Mouse (Mus musculus) left cerebral cortex, adult 11 months (tissue): ENCODE results near the gene Mrpl42.

Experiments used
- DNase-seq: peaks from one replicate; pipeline ENCODE4 v3.0.0; 2022; ENCODE audit warnings: low spot score

The Mrpl42 gene

DNA sequence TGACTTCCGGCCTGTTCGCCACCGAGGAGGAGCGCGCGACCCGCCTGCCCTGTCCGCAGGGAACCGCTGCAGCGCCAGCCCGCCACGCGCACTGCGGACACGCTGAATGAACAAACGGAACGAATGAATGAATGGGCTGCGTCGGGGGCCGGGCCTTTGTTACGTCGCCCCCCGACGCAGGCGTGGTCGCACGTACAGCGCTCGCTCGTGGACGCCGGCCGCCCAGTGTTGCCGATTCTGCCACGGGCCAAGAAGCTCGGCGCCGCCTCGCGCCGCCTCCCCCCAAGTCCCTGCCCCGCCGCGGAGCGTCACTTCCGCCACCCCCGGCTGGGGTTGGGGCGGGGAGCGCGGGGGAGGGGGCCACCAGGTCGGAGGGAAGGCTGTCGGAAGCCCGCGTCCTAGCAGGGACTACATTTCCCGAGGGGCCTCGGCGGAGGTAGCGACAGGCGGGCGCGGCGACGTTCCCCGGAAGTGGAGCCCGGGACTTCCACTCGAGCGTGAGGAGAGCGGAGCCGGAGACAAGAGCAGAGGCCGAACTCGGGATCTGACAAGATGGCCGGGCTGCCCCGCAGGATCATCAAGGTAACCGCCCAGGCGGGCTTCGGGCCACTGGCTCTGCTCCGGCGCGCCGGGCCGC, 13.0 kb upstream of the Mrpl42 start, which contains the start of gene Ube2n:
Gene Ube2n, plus strand, starts transcription at position 490 of the 637 bp plus-strand sequence.
- peak; percentile 97 for DNase-seq

DNA sequence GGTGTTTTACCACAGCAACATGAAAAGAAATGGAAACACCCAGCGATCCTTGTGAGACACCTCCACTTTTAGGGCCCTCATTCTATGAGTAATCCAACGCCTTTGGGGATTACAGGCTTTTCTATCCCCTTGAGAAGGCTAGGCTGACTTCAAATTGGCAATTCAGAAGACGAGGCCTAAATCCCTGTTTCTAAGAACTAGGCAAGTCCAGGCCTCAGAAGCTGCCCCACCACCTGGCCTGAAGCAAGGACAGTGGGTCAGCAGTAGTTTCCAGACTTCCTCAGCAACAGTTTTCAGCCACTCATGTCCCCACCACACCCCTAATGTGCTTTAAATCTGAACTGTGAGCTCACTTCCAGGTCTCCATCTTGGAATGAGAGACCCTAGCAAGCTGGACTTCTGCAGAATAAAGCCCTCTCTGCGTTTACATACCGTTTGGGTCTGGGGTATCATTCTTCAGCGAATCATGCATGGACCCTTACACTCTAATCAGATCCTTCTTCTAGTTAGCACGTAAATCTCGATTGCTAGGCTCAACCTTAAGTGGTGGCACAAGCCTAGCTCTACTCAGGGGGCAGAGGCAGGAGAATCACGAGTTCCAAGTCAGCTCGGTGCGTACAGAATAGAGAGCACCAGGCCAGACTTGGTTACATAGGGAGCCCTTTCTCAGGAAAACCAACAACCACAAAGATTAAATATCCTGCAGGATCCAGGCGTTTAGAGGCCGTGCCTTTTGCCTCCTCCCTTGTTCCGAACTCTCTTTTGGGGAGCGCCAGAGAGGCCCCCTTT, 12.2 kb upstream of the Mrpl42 start:
- no peak for DNase-seq

DNA sequence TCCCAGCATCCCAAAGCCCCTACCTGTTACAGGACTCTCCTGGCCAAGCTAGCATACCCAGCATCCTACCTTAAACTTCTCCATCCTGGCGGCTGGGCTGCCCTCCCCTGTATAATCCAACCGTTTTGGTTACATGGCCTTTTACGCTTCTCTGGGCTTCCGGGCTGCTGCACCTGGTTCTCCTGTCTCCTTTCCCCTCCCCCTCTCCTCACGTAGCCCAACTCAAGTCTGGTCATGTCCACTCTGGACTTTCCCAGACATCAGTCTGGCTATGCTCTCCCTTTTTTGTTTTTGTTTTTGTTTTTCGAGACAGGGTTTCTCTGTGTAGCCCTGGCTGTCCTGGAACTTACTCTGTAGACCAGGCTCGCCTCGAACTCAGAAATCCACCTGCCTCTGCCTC, 10.9 kb upstream of the Mrpl42 start:
- no peak for DNase-seq

DNA sequence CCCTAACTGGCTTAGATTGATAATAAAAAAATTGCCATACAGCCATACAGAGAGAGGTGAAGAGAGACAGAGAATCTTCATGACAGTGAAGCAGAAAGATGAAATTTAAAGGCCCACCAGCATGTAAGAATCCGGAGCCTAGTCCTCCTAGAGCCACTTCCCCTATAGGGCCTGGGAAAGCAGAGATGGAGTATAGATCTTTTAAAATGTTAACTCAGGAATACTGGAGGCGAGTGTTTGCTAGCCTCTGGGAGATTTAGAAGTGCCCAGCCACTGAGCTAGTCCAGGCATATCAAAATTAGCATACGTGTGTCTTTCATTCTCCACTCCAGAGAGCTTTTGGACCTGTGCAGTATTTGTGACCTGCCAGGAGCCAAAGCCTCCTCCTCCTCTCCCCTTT, 7.5 kb upstream of the Mrpl42 start:
- DNase-seq: no peak

DNA sequence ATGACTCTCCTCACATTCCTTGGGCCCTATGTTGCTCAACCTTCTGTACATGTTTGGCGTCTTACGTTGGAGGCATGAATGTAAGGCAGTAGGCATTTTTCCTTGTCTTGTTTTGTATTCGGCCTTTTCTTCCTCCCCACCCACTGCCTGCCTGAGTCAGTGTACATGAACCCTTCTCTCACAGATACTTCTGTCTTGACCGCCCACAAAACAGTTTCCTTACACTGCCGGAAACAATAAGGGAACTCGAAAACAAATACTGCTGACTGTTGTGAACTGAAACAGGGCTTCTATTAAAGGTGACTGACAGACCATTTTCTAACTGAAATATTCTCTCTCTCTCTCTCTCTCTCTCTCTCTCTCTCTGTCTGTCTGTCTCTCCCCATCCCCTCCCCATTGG, 7.1 kb upstream of the Mrpl42 start:
- no peak for DNase-seq

DNA sequence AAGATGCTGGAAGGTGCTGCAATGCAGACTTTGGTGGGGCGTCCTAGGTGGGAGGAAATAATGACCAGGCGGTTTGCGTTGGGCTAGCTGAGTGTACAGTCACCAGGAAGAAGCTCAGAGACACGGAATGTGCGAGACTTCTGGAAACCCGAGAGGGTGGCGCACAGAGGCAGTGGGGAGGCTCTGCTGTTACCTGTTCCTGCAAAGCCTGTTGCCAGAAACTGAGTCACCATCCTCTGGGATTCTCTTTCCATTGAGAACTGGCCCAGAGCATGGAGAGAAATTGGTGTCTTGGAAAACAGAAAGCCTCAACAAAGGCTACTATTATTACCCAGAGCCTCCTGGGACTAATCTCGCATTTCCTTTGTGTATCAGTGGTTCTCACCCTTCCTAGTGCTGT, 6.4 kb upstream of the Mrpl42 start:
- DNase-seq: no peak

DNA sequence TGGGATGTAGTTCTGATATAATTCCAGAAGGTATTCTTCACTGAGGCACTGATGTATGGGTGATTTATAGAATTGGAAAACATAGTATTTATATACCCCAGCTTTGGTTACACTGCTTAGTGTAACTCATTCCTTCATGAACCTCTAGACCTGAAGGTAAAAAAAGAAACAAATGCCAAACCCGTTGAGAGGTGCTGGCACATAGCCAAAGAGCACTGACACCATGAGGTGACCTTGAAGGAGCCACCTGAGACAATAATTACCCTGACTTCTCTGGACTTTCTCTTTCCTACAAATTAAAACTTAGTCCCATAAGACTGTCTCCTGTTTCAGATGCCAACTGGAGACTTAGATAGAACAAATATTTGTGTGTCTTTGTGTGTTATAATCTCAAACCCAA, 2.6 kb upstream of the Mrpl42 start:
- DNase-seq: no peak

DNA sequence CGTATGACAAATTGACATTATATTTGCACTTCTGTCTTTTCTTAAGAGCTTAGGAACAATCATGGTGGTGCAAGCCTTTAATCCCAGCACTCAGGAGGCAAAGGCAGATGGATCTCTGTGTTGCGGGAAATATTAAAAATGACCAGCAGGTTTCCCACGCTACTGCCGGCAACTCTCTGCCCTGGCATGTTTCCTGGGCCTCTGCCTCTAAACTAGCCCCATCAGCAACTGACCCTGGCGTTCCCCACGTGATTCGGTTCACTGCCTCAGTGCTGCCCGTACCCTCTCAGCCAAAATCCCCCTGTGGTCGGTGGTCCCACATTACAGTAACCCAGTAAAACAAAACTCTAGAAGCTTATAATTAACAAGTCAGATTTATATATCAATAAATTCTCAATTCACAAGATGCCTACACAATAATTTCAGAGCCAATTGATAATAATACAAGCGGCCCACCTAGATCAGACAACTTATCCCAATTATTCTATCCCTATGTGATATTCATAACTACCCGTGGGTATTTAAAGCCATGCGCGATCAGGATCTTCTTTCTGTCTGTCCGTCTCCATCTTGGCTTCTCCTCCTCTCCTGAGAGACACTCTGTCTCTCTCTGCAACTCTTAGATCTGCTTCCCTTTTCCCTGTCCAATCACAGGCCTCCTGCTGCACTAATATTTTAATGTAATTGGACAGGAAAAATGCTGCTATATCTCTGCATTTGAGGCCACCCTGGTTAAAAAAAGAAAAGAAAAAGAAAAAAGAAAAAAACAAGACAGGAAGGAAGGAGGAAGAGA, 1.9 kb upstream of the Mrpl42 start:
- DNase-seq: no peak

DNA sequence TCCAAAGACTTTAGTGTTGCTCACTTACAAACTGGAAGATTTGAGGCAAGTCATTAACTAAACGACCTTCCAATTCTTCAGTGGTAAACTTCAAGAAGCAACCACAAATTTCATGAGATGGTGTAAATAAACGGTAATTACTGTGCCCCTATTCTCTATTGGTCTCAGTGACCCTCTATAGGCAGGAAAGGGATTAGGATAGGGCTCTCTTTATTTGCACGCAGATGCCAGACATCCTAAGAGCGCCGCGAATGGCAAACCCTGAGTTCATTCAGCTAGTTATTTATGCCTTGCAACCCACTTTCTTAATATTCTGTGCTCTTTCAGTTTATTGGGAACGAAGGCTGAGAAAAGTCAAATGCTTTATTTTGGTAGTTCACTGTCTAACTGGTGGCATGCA, 707 bp downstream of the Mrpl42 start:
- no peak for DNase-seq

DNA sequence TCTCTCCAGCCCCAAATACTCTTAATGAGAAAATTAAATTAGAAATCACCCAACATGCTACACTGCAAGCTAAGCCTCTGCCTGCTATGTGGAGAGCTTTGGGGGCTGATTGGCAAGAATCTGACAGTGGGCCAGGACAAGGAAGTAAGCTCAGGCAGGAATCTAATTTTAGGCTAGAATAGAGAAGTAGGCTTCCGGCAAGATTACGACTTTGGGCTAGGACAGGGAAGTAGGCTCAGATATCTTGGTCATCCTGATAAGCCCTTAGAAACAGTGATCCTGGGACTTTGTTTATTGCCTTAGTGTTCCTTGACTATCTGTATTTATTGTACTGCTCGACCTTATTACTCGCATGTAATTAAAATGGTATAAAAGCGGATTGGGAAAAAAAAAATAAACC, 7.5 kb downstream of the Mrpl42 start:
- no peak for DNase-seq

DNA sequence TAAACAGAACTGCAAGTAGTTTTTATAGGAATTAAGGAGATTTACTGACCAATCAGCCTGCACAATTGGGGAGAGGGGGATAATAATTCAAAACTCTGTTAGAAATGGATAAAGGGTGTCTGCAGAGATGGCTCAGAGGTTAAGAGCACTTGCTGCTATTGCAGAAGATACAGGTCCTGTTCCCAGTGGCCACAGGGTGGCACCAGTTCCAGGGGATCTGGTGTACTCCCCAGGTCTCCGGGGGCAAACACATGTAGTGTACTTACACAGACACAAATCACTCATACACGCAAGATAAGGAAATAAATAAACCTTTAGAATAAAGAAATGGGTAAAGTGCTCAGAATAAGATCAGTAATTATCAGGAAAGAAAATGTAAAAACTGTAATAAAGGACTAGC, 12.1 kb downstream of the Mrpl42 start:
- DNase-seq: no peak

DNA sequence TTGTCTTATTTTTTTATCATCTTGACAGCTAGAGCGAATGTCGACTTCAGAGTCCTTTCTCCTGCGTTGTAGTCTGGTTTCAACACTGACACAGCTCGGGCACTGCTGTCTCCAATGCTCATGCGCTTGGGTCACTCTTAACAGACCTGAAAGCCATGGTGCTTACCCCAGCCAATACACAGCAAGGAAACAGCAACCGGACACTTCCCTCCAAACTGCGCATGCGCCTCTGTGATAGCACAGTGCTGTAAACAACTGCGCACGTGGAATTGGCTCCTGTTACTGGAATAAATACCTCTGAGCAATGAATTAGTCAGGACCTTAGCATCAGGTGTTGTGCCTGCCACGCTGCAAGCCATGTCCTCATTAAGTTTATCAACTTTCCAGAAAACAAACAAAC, 24.2 kb downstream of the Mrpl42 start:
- DNase-seq: no peak

DNA sequence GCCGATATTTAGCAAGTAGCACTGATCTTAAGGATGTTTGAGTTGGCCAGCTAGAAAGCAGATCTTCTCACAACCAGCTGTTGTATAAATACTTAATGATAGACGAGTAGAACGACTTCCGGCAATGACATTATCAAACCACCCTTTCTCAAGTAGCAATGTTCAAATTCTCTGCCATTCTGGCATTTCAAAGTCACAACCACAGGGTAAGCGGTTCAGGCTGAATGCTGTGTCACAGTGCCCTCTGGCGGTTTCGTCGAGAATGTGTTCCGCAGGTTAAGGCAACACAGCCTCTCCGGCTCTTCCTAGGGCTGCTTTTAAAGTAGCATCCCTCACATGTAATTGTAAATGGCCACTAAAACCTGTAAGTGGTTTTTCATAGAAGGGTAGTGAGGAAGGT, 25.8 kb downstream of the Mrpl42 start:
- peak; percentile 57 for DNase-seq

DNA sequence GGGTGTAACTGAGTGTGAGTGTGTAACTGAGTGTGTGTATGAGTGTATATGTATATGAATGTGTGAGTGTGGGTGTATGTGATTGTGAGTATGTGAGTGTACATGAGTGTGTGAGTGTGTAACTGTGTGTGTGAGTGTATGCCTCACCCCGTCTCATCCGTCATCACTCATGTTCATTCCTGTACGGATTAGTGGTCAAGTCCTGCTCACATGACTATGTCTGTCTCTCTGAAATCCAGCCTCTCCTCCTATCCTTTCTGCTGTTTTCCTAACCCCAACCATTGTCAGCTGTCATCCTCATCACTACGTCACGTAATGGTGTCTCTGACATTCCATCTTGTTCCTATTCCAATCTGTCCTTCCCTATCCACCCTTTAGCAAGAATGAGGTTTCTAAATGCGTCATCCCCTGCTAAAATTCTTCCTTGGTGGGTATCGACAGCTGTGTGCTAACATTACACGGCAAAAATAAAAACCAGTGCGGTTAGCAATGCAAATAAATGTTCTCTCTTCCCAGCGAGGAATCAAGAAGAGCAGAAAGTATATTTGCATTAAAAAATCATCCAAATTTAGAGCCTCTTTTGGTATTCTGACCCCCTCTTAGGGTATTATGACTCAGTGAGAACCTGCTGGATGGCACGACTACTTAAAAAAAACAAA, 29.7 kb downstream of the Mrpl42 start:
- no peak for DNase-seq

DNA sequence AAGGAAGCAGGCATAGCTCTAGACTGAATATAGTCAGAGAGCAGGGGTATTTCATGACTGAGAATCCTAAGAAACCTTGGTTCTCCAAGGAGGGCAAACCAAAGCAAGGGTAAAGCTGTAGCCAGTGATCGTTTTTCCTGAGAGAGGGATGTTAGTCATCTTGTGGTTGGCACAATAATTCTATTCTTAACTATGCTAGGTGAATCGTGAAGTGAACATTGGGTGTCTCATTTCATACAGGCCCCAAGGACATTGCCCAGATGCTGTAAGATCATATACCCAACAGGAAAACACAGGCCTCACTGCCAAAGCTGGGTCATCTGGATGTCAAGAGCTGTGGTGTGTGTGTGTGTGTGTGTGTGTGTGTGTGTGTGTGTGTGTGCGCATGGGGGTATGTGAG, 30.6 kb downstream of the Mrpl42 start:
- DNase-seq: no peak

DNA sequence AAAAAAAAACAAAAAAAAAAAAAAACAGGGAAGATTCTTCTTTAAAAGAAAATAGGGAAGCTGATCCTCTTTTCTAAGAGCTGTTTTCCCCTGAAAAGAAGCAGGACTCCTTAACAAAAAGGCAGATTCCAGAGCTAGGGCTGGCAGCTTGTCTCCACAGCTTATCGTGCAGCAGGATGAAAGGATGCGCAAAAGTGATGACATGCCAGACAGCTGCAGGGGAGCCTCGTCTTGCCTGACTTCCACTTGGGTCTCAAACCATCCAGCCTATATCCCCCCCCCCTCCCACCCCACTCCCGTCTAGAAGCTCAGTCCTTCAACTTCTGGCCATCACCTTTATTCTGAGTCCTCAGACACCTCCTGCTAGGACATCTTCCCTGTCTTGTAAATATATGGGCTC, 32.8 kb downstream of the Mrpl42 start:
- DNase-seq: no peak

DNA sequence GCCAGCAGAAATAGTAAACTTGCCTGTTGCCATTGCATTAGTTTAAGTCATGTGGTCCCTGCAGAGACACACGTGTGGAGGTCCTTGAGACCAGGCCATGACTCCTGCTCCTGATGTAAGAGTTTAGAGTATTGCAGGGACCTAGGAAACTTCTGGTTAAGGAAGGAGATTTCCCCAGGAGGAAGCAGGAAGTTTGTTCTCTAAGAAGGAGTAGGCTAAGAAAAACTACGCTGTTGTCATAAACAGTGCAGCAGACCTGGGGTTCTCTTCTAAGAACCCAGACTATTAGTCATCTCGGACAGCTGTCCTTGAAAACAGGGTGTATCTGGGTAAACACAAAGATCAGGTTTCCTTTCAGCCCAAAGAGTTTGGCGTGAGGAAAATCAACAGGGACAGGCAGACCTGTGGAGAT, 36.2 kb downstream of the Mrpl42 start:
- no peak for DNase-seq

DNA sequence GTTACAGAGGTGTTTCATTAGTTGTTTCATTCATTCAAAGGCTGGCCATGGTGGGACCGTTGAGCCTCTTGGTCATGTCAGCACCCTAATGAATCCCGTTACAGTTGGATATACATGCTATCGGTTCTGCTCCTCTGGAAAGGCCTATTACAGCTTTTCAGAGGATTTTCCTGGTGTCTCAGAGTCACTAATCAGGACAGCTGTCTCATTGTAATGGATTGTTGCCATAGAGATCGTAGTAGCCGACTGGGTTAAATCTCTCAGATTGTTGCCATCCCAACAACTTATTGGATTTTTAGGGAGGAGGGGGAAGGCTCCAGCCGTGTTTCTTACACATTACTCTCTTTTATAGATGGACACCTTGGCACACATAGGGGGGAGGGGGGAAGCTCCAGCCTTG, 37.2 kb downstream of the Mrpl42 start:
- DNase-seq: no peak

DNA sequence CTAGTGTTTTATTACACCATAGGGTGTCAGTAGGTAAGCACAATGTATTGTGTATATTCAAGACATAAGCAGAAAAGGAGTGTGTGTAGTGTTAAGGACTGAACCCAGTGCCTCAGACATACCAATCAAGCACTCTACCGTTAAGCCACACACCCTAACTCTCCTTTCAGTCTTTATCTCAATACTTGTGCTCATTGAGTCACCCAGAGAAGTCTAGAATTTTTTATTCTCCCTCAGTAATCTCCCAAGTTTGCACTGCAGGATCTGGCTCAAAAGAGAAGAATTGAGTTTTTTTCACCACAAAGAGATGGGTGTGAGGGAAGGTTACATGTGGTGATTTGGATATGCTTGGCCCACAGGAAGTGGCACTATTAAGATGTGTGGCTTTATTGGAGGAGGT, 39.5 kb downstream of the Mrpl42 start:
- no peak for DNase-seq

DNA sequence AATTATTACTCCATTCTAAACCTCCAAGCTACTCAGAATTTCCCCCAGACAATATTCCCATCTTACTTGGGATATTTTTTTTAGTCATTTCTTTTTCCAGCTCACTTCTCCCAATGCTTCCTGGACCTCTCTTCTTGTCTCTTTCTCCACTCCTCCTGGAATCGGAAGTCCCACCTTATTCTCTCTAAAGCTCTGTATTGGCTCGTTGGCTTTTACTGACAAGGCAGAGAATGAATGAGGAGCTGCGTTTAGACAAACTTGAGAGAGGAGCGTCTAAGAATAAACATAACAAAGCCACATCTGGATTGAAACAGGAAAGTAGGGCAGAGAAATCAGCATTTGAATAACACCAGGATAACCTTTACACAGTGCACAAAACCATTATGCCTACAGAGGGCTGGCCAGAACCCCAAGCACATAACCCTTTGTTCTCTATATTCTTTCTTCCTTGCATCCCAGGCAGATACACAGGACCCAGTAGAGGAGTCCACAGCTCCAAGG, 40.6 kb downstream of the Mrpl42 start:
- no peak for DNase-seq

DNA sequence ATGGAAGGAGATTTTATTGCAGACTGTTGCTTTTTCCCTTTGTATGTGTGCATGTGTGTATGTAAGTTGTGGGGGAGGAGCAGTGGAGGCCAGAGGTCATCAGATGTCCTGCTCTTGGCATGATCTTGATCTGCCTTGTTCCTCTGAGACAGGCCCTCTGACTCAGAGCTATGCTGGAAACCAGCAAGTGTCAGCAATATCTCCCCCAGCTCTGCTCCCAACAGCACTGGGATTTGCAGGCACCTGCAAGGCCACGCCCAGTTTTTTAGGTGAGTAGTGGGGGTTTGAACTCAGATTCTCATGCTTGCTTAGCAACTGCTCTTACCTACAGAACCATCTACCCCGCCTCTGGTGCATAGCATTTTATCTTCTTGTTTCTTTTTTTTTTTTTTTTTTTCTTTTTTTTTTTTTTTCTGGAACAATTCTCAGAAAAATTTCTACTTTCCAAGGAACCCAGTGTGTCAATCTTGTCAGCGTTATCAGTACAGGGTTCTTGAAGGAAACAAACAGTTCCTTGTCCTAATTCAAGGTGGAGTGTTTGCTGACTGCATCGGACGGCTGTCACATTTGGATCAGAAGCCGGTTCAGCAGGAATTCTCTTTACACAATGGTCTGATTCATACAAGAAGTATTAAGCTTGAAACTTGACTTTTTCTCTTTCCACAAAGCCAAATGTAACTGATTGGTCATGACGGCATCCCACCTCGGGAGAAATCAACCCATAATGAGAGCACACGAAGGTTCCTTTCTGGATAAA, 43.5 kb downstream of the Mrpl42 start:
- no peak for DNase-seq
